Mouse (Mus musculus): ENCODE data around the gene Taar8b. TPM values are rescaled to one million over a fixed set of nuclear protein-coding genes. Genes with fewer than 3 reads are reported as not detected.
"Not testable (repeated sequence)": the region's sequence is repeated elsewhere in the genome, so short reads cannot be mapped to it uniquely, and the experiment has no call there.

The Taar8b gene
- total RNA-seq (2021), result not detected
- long read RNA-seq, experiment 1, result 0 reads
- long read RNA-seq, experiment 2, result 0 reads

- no peak for DNase-seq
- no peak within 1 kb of the TSS for H3K4me3 ChIP-seq
- TF ChIP-seq CTCF (IDR thresholded peaks at IDR 0.05), result no peak
- no peak within 1 kb of the TSS for H3K27ac ChIP-seq
- intact Hi-C loops (cut with DNase I), result no loop called here
These were observed at the start of gene Taar8b for GRCm38 (mm10) chr10:24092194-24092593. TSS of gene Taar8b (minus strand) at chr10:24092294.

GRCm38 (mm10) chr10:24138623-24139261 lies 46.6 kb upstream of the Taar8b start:
- DNase-seq, result no peak
- TF ChIP-seq CTCF (IDR thresholded peaks at IDR 0.05), result no peak

GRCm38 (mm10) chr10:24134071-24134645 lies 42.1 kb upstream of the Taar8b start:
- no peak for DNase-seq
- Histone ChIP-seq H3K27ac (no peak overlapping the region), H3K4me3 (no peak overlapping the region)
- TF ChIP-seq CTCF (IDR thresholded peaks at IDR 0.05), result no peak
- intact Hi-C loops (cut with DNase I), result loop anchor here (5.0 kb wide), 1 partner anchor 157 kb away; no protein-coding TSS in a partner anchor

More at GRCm38 (mm10) chr10:24138623-24139261, 46.6 kb upstream of the Taar8b start:
- H3K27ac ChIP-seq, result no peak overlapping the region
- no peak overlapping the region for H3K4me3 ChIP-seq
- intact Hi-C loops (cut with DNase I), result no loop called here

DNA sequence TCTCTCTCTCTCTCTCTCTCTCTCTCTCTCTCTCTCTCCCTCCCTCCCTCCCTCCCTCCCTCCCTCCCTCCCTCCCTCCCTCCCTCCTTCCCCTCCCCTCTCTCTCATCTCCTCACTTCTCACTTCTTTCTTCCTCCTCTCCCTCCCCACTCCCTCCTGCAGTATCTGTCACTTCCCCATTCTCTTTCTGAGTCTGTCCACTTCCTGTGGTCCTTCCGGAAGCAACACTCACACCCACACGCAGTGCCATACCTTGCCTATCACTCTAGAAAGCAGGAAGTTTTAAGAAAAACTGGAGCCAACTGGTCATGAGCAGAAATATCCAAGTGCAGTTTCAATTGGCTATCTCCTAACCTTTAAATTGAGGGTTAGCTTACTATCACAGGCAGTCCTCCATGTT lies 41.0 kb upstream of the Taar8b start:
- H3K27ac ChIP-seq, result no peak overlapping the region
- DNase-seq, result no peak
- TF ChIP-seq CTCF (IDR thresholded peaks at IDR 0.05), result no peak
- no peak overlapping the region for H3K4me3 ChIP-seq
- intact Hi-C loops (cut with DNase I), result loop anchor here (5.0 kb wide), 1 partner anchor 156 kb away; no protein-coding TSS in a partner anchor

GRCm38 (mm10) chr10:24132273-24132672 lies 40.2 kb upstream of the Taar8b start:
- intact Hi-C loops (cut with DNase I), result loop anchor here (5.0 kb wide), 1 partner anchor 155 kb away; no protein-coding TSS in a partner anchor
- H3K4me3 ChIP-seq, result peak overlapping the region; percentile 69
- no peak for TF ChIP-seq CTCF (IDR thresholded peaks at IDR 0.05)

DNA sequence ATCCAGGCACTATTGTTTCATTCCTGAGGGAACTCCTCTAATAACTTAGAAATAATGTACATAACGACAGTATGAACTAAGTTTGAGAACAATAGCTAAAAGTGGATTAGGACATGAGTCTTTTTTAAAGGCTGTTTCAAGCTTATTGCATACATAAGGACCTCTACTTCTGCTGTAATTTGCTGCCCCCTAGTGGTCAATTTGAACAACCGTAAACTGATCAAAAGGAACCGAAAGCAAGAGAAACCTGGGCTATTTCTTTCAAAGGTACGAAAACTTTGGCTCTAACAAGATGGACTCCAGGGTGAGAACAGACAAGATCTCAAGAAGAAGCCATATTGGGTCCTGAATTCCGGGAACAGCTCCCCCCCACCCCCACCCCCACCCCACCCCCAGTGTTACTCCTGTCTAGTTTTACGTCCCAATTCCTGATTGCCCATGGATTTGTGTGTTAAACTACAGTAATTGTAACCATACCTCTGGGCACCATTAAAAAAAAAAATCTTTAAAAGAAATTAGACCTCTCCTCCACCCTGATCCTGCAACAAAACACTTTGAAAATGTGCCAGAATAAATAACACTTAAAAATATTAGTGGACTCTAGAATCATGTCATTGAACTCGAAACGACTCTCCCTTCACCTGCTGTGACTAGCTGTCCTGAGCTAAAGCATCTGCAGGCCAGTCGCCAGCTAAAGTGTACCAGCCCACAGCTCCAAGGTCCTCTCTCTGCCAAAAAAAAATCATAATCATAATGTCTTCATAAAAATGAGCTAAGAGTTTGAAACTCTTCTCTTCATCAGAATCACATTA lies 39.6 kb upstream of the Taar8b start:
- DNase-seq, result peak; percentile 29
- H3K27ac ChIP-seq, result no peak overlapping the region
- peak overlapping the region; percentile 69 for H3K4me3 ChIP-seq
- peak; percentile 84 for TF ChIP-seq CTCF (IDR thresholded peaks at IDR 0.05)
- intact Hi-C loops (cut with DNase I), result loop anchor here (2.0 to 5.0 kb wide), 2 partner anchors 154 to 319 kb away; no protein-coding TSS in a partner anchor

More at GRCm38 (mm10) chr10:24132273-24132672, 40.2 kb upstream of the Taar8b start:
- no peak overlapping the region for H3K27ac ChIP-seq
- no peak for DNase-seq

- peak; percentile 19 for DNase-seq
- peak; percentile 71 for TF ChIP-seq CTCF (IDR thresholded peaks at IDR 0.05)
- Histone ChIP-seq H3K27ac (no peak overlapping the region), H3K4me3 (no peak overlapping the region)
- intact Hi-C loops (cut with DNase I), result loop anchor here (1.0 kb wide), 1 partner anchor 132 kb away; no protein-coding TSS in a partner anchor
These were observed 19.2 kb upstream of the Taar8b start for GRCm38 (mm10) chr10:24111116-24111778.

- H3K27ac ChIP-seq; H3K4me3 ChIP-seq; intact Hi-C loops (cut with DNase I); DNase-seq: not testable (repeated sequence)
These were observed 17.3 kb upstream of the Taar8b start, which contains the start of gene Taar9 for GRCm38 (mm10) chr10:24109434-24109833. TSS of gene Taar9 (minus strand) at chr10:24109534.

DNA sequence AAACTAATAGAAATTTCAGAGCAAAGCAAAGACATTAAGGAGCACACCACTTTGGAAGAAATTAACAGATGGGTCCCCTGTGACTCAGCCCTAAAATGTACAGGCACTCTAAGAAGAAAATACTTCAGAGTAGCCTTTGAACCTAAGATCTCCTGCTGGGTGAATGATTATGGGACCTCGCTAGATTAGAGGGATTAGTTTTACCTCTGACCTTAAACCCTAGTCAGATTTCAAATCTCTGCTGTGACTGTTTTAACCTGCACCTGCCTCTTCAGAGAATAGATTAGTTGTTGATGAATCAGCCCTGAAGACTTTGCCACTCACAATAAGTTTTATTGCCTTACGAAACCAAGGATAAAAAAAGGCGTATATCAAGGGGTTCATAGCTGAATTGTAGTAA lies 16.1 kb upstream of the Taar8b start:
- TF ChIP-seq CTCF (IDR thresholded peaks at IDR 0.05), result no peak
- intact Hi-C loops (cut with DNase I), result no loop called here
- DNase-seq, result no peak
- no peak overlapping the region for H3K4me3 ChIP-seq
- no peak overlapping the region for H3K27ac ChIP-seq

DNA sequence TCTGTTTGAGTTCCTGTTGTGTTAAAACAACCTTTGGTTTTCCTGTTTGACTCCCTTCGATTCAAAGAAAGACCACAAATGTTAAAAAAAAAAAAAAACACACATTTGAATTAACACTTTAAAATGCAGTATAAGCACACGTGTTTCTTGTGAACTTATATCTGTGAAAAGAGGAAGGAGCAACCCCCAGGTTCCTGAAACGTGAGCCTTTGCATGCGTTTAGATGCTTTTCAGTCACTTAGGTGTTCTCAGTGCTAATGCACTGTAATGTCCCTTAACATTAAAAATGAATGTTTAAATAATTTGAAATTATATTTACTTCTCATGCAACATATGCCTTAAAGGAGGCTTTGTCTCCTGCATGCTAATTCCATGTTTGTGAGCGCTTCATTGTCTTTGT lies 15.7 kb upstream of the Taar8b start:
- no peak for TF ChIP-seq CTCF (IDR thresholded peaks at IDR 0.05)
- H3K4me3 ChIP-seq, result no peak overlapping the region
- no peak for DNase-seq
- intact Hi-C loops (cut with DNase I), result no loop called here
- H3K27ac ChIP-seq, result no peak overlapping the region

- DNase-seq; H3K27ac ChIP-seq; H3K4me3 ChIP-seq; intact Hi-C loops (cut with DNase I): not testable (repeated sequence)
These were observed 11.2 kb upstream of the Taar8b start for GRCm38 (mm10) chr10:24103299-24103698.

DNA sequence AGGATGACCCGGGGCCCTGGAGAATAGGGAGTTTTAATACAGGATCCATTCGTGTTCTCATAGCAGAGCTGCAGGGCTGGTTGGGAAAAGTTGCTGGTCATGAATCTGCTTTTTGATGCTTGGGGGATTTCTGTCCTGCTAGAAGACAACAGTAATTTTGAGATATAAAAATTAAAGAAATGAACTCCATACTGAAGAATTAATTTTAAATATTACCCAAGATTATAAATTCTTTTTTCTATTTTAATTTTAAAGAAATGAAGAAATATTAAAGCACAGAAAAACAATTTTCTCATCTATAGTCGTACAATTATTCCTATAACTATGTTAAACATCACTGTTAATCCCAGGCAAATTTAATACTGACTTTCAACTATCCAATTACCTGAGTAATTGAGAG lies 9.7 kb upstream of the Taar8b start, which contains the start of gene Taar8c:
TSS of gene Taar8c (minus strand) at position 101 of the 400 bp plus-strand sequence.
- intact Hi-C loops (cut with DNase I), result not testable (repeated sequence)

GRCm38 (mm10) chr10:24097010-24097409 lies 4.9 kb upstream of the Taar8b start:
- H3K4me3 ChIP-seq; intact Hi-C loops (cut with DNase I); DNase-seq; H3K27ac ChIP-seq: not testable (repeated sequence)

More for the DNA sequence above, 9.7 kb upstream of the Taar8b start, which contains the start of gene Taar8c:
- not testable (repeated sequence) for H3K4me3 ChIP-seq, H3K27ac ChIP-seq, DNase-seq

All from gastrocnemius, adult 2 months (tissue).